Mouse (Mus musculus): ENCODE measurements around the gene Slc16a11. TPM values are rescaled to one million over a fixed set of nuclear protein-coding genes. Genes with fewer than 3 reads are reported as not detected.

Gene Slc16a11
- total and polyA plus RNA-seq, 3 experiments: 0.51 to 2.3 TPM; not detected in 1

- dilution Hi-C loops (cut with MboI; ENCODE audit: extremely low pct_ligation_motif_present, extremely low pct_unique_long_range_greater_than_20kb, low sequenced_read_pairs): no loop called here
- no peak overlapping the region for H3K27ac ChIP-seq (ENCODE audit: insufficient read depth, low read depth)
- no peak overlapping the region for H3K9ac ChIP-seq (ENCODE audit: insufficient read depth, low read depth)
- H3K4me2 ChIP-seq (ENCODE audit: insufficient read depth, low read depth, poor library complexity, severe bottlenecking): no peak overlapping the region
- TF ChIP-seq PAX5 (IDR thresholded peaks at IDR 0.05; ENCODE audit: low read length) (no peak), SIN3A (IDR thresholded peaks at IDR 0.05; ENCODE audit: low read length) (no peak), USF1 (IDR thresholded peaks at IDR 0.05; ENCODE audit: low read depth, low read length) (no peak), ZKSCAN1 (IDR thresholded peaks at IDR 0.05; ENCODE audit: borderline replicate concordance, low read depth, low read length) (no peak), MXI1 (IDR thresholded peaks at IDR 0.05; ENCODE audit: low read depth, low read length) (no peak), EP300 (IDR thresholded peaks at IDR 0.05; ENCODE audit: low read length) (no peak), GABPA (IDR thresholded peaks at IDR 0.05; ENCODE audit: insufficient replicate concordance, low read depth, low read length) (no peak), TBP (conservative IDR thresholded peaks at IDR 0.05; ENCODE audit: low read depth, low read length) (no peak), MAX (IDR thresholded peaks at IDR 0.05; ENCODE audit: low read length) (no peak), MEF2A (IDR thresholded peaks at IDR 0.05; ENCODE audit: borderline replicate concordance, low read depth, low read length) (no peak), CHD2 (IDR thresholded peaks at IDR 0.05; ENCODE audit: low read length) (no peak), KAT2A (IDR thresholded peaks at IDR 0.05; ENCODE audit: insufficient replicate concordance, low read length) (no peak), NRF1 (IDR thresholded peaks at IDR 0.05; ENCODE audit: low read depth, low read length) (no peak), JUN (IDR thresholded peaks at IDR 0.05; ENCODE audit: insufficient read depth, low read depth, low read length) (no peak), JUND (conservative IDR thresholded peaks at IDR 0.05; ENCODE audit: low read depth, low read length) (no peak), USF2 (conservative IDR thresholded peaks at IDR 0.05; ENCODE audit: low read depth, low read length) (no peak)
- H3K4me1 ChIP-seq (ENCODE audit: control insufficient read depth in 1 of 2, insufficient read depth in 2 of 2): no peaks in the 10 kb centered on the region
- in situ Hi-C loops (cut with MboI; ENCODE audit: low pct_ligation_motif_present, low pct_unique_long_range_greater_than_20kb, low sequenced_read_pairs): no loop called here
- no peak overlapping the region for H3K4me3 ChIP-seq (replicated peaks in 1 of 3; ENCODE audit: low read depth in 2 of 3, low read length in 2 of 3, poor library complexity in 1 of 3)
- DNase-seq (ENCODE audit: extremely low read depth): no peak
- peaks cover 89% of the 10 kb centered on the region for H3K27me3 ChIP-seq (replicated peaks)
- H3K9me3 ChIP-seq (replicated peaks; ENCODE audit: low read length): no peaks in the 10 kb centered on the region
- no peaks in the 10 kb centered on the region for H3K36me3 ChIP-seq (replicated peaks in 1 of 2; ENCODE audit: control insufficient read depth in 1 of 2, insufficient read depth in 1 of 2, low read length in 1 of 2)
- H3K79me2 ChIP-seq (replicated peaks; ENCODE audit: control insufficient read depth, extremely low read depth, insufficient read depth, poor library complexity, severe bottlenecking): no peaks in the 10 kb centered on the region
Measured at GRCm38 (mm10) chr11:70250150-70250549, 37.6 kb downstream of the Slc16a11 start.

- in situ Hi-C loops (cut with MboI; ENCODE audit: low pct_ligation_motif_present, low pct_unique_long_range_greater_than_20kb, low sequenced_read_pairs) (no loop called here), dilution Hi-C loops (cut with MboI; ENCODE audit: extremely low pct_ligation_motif_present, extremely low pct_unique_long_range_greater_than_20kb, low sequenced_read_pairs) (no loop called here)
- Histone ChIP-seq H3K4me2 (ENCODE audit: insufficient read depth, low read depth, poor library complexity, severe bottlenecking) (no peak overlapping the region), H3K36me3 (replicated peaks in 1 of 2; ENCODE audit: control insufficient read depth in 1 of 2, insufficient read depth in 1 of 2, low read length in 1 of 2) (no peaks in the 10 kb centered on the region), H3K27me3 (replicated peaks) (peaks cover 91% of the 10 kb centered on the region), H3K27ac (ENCODE audit: insufficient read depth, low read depth) (no peak overlapping the region), H3K9ac (ENCODE audit: insufficient read depth, low read depth) (no peak overlapping the region), H3K79me2 (replicated peaks; ENCODE audit: control insufficient read depth, extremely low read depth, insufficient read depth, poor library complexity, severe bottlenecking) (no peaks in the 10 kb centered on the region), H3K4me3 (replicated peaks in 1 of 3; ENCODE audit: low read depth in 2 of 3, low read length in 2 of 3, poor library complexity in 1 of 3) (no peak overlapping the region), H3K4me1 (ENCODE audit: control insufficient read depth in 1 of 2, insufficient read depth in 2 of 2) (no peaks in the 10 kb centered on the region), H3K9me3 (replicated peaks; ENCODE audit: low read length) (peaks cover 3% of the 10 kb centered on the region)
- DNase-seq (ENCODE audit: extremely low read depth): no peak
- TF ChIP-seq POLR2AphosphoS2 (IDR thresholded peaks at IDR 0.05; ENCODE audit: low read depth, low read length) (no peak), ZKSCAN1 (IDR thresholded peaks at IDR 0.05; ENCODE audit: borderline replicate concordance, low read depth, low read length) (no peak), IRF4 (IDR thresholded peaks at IDR 0.05; ENCODE audit: low read depth, low read length) (no peak), MAFK (IDR thresholded peaks at IDR 0.05; ENCODE audit: insufficient replicate concordance, low read length) (no peak), POLR2A (IDR thresholded peaks at IDR 0.05; ENCODE audit: low read depth, low read length) (no peak), HCFC1 (IDR thresholded peaks at IDR 0.05; ENCODE audit: low read depth, low read length) (no peak), CHD2 (IDR thresholded peaks at IDR 0.05; ENCODE audit: low read length) (no peak), USF1 (IDR thresholded peaks at IDR 0.05; ENCODE audit: low read depth, low read length) (no peak), ETS1 (conservative IDR thresholded peaks at IDR 0.05; ENCODE audit: low read depth, low read length) (no peak), USF2 (conservative IDR thresholded peaks at IDR 0.05; ENCODE audit: low read depth, low read length) (no peak), ZMIZ1 (IDR thresholded peaks at IDR 0.05; ENCODE audit: low read depth, low read length) (no peak), JUN (IDR thresholded peaks at IDR 0.05; ENCODE audit: insufficient read depth, low read depth, low read length) (no peak)
Measured at GRCm38 (mm10) chr11:70251853-70252252, 39.3 kb downstream of the Slc16a11 start.

Data from CH12.LX (cell line).